Mouse (Mus musculus): Measurements from ENCODE around the gene Mgarp. TPM values are rescaled to one million over a fixed set of nuclear protein-coding genes. Genes with fewer than 3 reads are reported as not detected.
"Not testable (repeated sequence)": the region's sequence is repeated elsewhere in the genome, so short reads cannot be mapped to it uniquely, and the experiment has no call there.

The Mgarp gene
- polyA plus RNA-seq (2015; fragmentation: Nextera tagmentation; extraction: Ambion mirVana), result 4.0 and 9.6 TPM in 2 replicates

GRCm38 (mm10) chr3:51396219-51397068 lies at the start of gene Mgarp:
Gene Mgarp, minus strand, starts transcription at chr3:51396738.
- Histone ChIP-seq H3K9ac (ENCODE audit: low read depth, low read length) (peak within 1 kb of the TSS; percentile 56), H3K4me3 (ENCODE audit: low read length) (peak within 1 kb of the TSS; percentile 66), H3K27me3 (replicated peaks; ENCODE audit: control insufficient read depth, insufficient read depth, low read length) (no peaks in the 10 kb centered on the region; the same call in 1 of the 2 replicates), H3K4me1 (ENCODE audit: control insufficient read depth, insufficient read depth, low read length) (peaks cover 4% of the 10 kb centered on the region), H3K4me2 (ENCODE audit: low read depth, low read length) (peak within 1 kb of the TSS; percentile 88), H3K36me3 (ENCODE audit: control insufficient read depth, insufficient read depth, low read length) (no peaks in the 10 kb centered on the region), H3K9me3 (ENCODE audit: control insufficient read depth, low read length) (no peaks in the 10 kb centered on the region), H3K27ac (ENCODE audit: low read length) (no peak within 1 kb of the TSS; the same call in 1 of the 2 replicates)
- WGBS, result 3% methylated on average over 40 of the region's 41 CpGs
- peak; percentile 91 for ATAC-seq

DNA sequence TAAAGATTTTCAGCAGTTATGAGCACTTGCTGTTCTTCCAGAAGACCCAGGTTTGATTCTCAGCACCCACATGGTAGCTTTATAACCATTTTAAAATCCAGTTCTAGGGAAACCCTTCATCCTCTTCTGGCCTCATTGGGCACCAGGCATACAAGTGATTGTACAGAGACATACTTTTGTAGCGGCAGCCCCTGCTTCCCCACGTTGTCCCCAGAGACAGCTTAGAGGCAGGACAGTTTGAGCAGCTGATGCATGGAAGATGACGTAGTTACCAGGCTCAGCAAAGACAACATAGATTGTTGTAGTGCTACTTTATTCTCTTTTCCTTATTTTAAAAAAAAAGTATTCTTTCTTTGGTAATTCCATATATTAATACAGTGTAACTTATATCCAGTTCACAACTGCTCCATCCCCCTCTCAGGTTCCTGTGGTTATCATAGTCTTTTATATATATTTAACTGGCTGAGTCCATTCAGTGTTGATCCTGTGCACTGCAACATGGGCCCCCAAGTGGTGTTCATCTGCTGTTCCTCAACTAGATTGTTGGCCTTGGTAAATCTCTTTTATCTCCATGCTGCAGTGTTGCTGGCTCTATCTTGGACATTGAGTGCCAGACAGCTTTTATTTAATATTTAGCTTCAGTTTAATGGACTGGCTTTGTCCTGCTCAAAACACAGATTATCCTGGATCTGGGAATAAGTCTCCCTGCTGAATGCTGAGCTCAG lies 38.5 kb upstream of the Mgarp start:
- Histone ChIP-seq H3K4me2 (ENCODE audit: low read depth, low read length) (no peak overlapping the region), H3K27ac (ENCODE audit: low read length) (no peak overlapping the region), H3K9ac (ENCODE audit: low read depth, low read length) (no peak overlapping the region), H3K36me3 (ENCODE audit: control insufficient read depth, insufficient read depth, low read length) (peaks cover 4% of the 10 kb centered on the region; the same call in 1 of the 2 replicates), H3K4me1 (ENCODE audit: control insufficient read depth, insufficient read depth, low read length) (no peaks in the 10 kb centered on the region), H3K4me3 (ENCODE audit: low read length) (no peak overlapping the region), H3K9me3 (ENCODE audit: control insufficient read depth, low read length) (no peaks in the 10 kb centered on the region), H3K27me3 (replicated peaks; ENCODE audit: control insufficient read depth, insufficient read depth, low read length) (no peaks in the 10 kb centered on the region)
- ATAC-seq, result no peak
- 95% methylated on average over 3 of the region's 3 CpGs for WGBS

DNA sequence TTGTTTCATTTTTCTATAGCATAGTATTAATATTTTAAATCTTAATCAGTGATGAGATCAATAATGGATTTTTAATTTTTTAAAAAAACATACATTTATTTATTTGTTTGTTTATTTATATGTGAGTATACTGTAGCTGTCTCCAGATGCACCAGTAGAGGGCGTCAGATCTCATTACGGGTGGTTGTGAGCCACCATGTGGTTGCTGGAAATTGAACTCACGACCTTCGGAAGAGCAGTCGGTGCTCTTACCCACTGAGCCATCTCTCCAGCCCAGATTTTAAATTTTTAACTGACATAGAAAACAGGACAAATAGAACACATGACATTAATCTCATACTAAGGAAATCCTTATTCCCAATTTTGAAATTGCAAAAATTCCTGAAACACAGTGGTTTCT lies 37.8 kb upstream of the Mgarp start:
- H3K36me3 ChIP-seq (ENCODE audit: control insufficient read depth, insufficient read depth, low read length); ATAC-seq; H3K9me3 ChIP-seq (ENCODE audit: control insufficient read depth, low read length); H3K27me3 ChIP-seq (replicated peaks; ENCODE audit: control insufficient read depth, insufficient read depth, low read length); H3K9ac ChIP-seq (ENCODE audit: low read depth, low read length); H3K4me2 ChIP-seq (ENCODE audit: low read depth, low read length); H3K27ac ChIP-seq (ENCODE audit: low read length); H3K4me3 ChIP-seq (ENCODE audit: low read length); H3K4me1 ChIP-seq (ENCODE audit: control insufficient read depth, insufficient read depth, low read length): not testable (repeated sequence)
- 83% methylated on average over 5 of the region's 5 CpGs for WGBS

GRCm38 (mm10) chr3:51425394-51425793 lies 28.9 kb upstream of the Mgarp start:
- Histone ChIP-seq H3K4me2 (ENCODE audit: low read depth, low read length) (no peak overlapping the region), H3K4me3 (ENCODE audit: low read length) (no peak overlapping the region), H3K36me3 (ENCODE audit: control insufficient read depth, insufficient read depth, low read length) (no peaks in the 10 kb centered on the region), H3K27me3 (replicated peaks; ENCODE audit: control insufficient read depth, insufficient read depth, low read length) (no peaks in the 10 kb centered on the region), H3K9me3 (ENCODE audit: control insufficient read depth, low read length) (no peaks in the 10 kb centered on the region), H3K9ac (ENCODE audit: low read depth, low read length) (no peak overlapping the region), H3K27ac (ENCODE audit: low read length) (no peak overlapping the region), H3K4me1 (ENCODE audit: control insufficient read depth, insufficient read depth, low read length) (peaks cover 5% of the 10 kb centered on the region; the same call in 1 of the 2 replicates)
- no peak for ATAC-seq

- Histone ChIP-seq H3K27ac (ENCODE audit: low read length) (no peak overlapping the region), H3K4me3 (ENCODE audit: low read length) (no peak overlapping the region), H3K4me1 (ENCODE audit: control insufficient read depth, insufficient read depth, low read length) (peaks cover 19% of the 10 kb centered on the region), H3K27me3 (replicated peaks; ENCODE audit: control insufficient read depth, insufficient read depth, low read length) (no peaks in the 10 kb centered on the region), H3K9me3 (ENCODE audit: control insufficient read depth, low read length) (no peaks in the 10 kb centered on the region), H3K4me2 (ENCODE audit: low read depth, low read length) (no peak overlapping the region), H3K36me3 (ENCODE audit: control insufficient read depth, insufficient read depth, low read length) (no peaks in the 10 kb centered on the region), H3K9ac (ENCODE audit: low read depth, low read length) (no peak overlapping the region)
- ATAC-seq, result no peak
- 70% methylated on average over 3 of the region's 3 CpGs for WGBS
Measured at GRCm38 (mm10) chr3:51421921-51422320, 25.4 kb upstream of the Mgarp start.

GRCm38 (mm10) chr3:51417966-51418365 lies 21.4 kb upstream of the Mgarp start:
- no peaks in the 10 kb centered on the region for H3K27me3 ChIP-seq (replicated peaks; ENCODE audit: control insufficient read depth, insufficient read depth, low read length)
- no peak overlapping the region for H3K9ac ChIP-seq (ENCODE audit: low read depth, low read length)
- ATAC-seq, result no peak
- H3K4me2 ChIP-seq (ENCODE audit: low read depth, low read length), result peak overlapping the region; percentile 82; the same call in 1 of the 2 replicates
- H3K36me3 ChIP-seq (ENCODE audit: control insufficient read depth, insufficient read depth, low read length), result no peaks in the 10 kb centered on the region
- 67% methylated on average over 2 of the region's 2 CpGs for WGBS
- no peak overlapping the region for H3K4me3 ChIP-seq (ENCODE audit: low read length)
- no peaks in the 10 kb centered on the region for H3K9me3 ChIP-seq (ENCODE audit: control insufficient read depth, low read length)
- no peak overlapping the region for H3K27ac ChIP-seq (ENCODE audit: low read length)
- H3K4me1 ChIP-seq (ENCODE audit: control insufficient read depth, insufficient read depth, low read length), result peaks cover 22% of the 10 kb centered on the region

DNA sequence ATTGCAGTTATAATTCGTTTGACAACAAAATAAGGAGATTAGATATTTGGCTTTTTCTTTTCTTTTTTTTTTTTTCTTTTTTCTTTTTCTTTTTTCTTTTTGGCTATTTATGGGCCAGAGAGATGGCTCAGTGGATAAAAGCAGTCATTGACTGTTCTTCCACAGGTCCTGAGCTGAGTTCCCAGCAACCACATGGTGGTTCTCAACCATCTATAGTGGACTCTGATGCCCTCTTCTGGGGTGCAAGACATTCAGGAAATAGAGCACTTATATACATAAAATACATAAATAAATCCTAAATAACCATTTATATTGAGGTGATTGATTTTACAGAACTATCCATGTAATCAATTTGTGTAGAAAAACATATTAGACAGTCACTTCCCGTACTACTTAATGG lies 20.9 kb upstream of the Mgarp start:
- Histone ChIP-seq H3K36me3 (ENCODE audit: control insufficient read depth, insufficient read depth, low read length) (no peaks in the 10 kb centered on the region), H3K4me1 (ENCODE audit: control insufficient read depth, insufficient read depth, low read length) (peaks cover 22% of the 10 kb centered on the region), H3K27me3 (replicated peaks; ENCODE audit: control insufficient read depth, insufficient read depth, low read length) (no peaks in the 10 kb centered on the region), H3K4me3 (ENCODE audit: low read length) (peak overlapping the region; percentile 98), H3K27ac (ENCODE audit: low read length) (no peak overlapping the region), H3K9ac (ENCODE audit: low read depth, low read length) (no peak overlapping the region), H3K9me3 (ENCODE audit: control insufficient read depth, low read length) (no peaks in the 10 kb centered on the region), H3K4me2 (ENCODE audit: low read depth, low read length) (peak overlapping the region; percentile 82; the same call in 1 of the 2 replicates)
- ATAC-seq, result no peak
- 45% methylated on average over 2 of the region's 2 CpGs for WGBS

- Histone ChIP-seq H3K4me3 (ENCODE audit: low read length) (peak overlapping the region; percentile 98), H3K36me3 (ENCODE audit: control insufficient read depth, insufficient read depth, low read length) (no peaks in the 10 kb centered on the region), H3K9me3 (ENCODE audit: control insufficient read depth, low read length) (no peaks in the 10 kb centered on the region), H3K4me1 (ENCODE audit: control insufficient read depth, insufficient read depth, low read length) (peaks cover 22% of the 10 kb centered on the region), H3K27ac (ENCODE audit: low read length) (peak overlapping the region; percentile 95; the same call in 1 of the 2 replicates), H3K27me3 (replicated peaks; ENCODE audit: control insufficient read depth, insufficient read depth, low read length) (no peaks in the 10 kb centered on the region), H3K4me2 (ENCODE audit: low read depth, low read length) (peak overlapping the region; percentile 82), H3K9ac (ENCODE audit: low read depth, low read length) (peak overlapping the region; percentile 98)
- ATAC-seq, result no peak
- WGBS, result 7% methylated on average over 8 of the region's 8 CpGs
Measured at GRCm38 (mm10) chr3:51417135-51417458, 20.6 kb upstream of the Mgarp start.

DNA sequence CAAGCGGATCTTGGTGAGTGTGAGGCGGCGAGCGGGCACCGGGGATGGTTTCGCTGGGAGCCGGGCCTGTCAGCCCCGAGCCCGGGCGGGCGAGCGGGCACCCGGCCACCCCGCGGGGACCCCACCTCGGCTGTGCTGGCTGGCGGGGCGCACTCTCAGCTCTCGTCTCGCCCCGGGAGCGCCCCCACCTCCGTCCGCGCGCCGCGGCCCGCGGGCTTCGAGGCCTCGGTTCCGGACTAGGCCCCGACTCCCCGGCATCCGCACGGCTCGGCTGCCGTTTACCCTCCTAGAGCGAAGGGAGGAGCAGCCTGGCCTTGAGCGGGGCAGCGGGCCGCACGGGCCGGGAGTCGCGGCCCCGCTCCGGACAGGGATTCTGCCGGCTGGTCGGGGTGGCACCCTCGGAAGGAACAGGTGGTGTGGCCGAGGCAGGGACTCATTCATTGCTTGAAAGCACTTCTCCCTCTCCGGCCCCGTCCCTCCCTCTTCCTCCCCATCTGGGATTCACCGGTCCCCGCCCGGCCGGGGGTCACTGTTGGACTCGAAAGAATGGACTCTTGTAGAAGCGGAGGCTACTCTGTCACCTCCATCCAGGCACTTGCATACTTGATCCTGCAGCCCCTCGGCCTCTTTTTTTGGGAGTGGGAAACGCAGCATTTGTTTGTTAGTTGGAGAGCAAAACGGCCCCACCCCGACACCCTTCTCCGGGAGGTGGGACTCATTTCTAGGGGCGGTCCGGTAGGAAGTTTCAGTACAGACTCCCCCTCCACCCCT lies 20.0 kb upstream of the Mgarp start:
- peak overlapping the region; percentile 82 for H3K4me2 ChIP-seq (ENCODE audit: low read depth, low read length)
- under 1% methylated on average over 48 of the region's 68 CpGs for WGBS
- H3K9ac ChIP-seq (ENCODE audit: low read depth, low read length), result peak overlapping the region; percentile 98
- peak overlapping the region; percentile 98 for H3K4me3 ChIP-seq (ENCODE audit: low read length)
- peak overlapping the region; percentile 95 for H3K27ac ChIP-seq (ENCODE audit: low read length)
- no peaks in the 10 kb centered on the region for H3K36me3 ChIP-seq (ENCODE audit: control insufficient read depth, insufficient read depth, low read length)
- peak; percentile 49 for ATAC-seq
- H3K4me1 ChIP-seq (ENCODE audit: control insufficient read depth, insufficient read depth, low read length), result peaks cover 22% of the 10 kb centered on the region
- H3K27me3 ChIP-seq (replicated peaks; ENCODE audit: control insufficient read depth, insufficient read depth, low read length), result no peaks in the 10 kb centered on the region
- no peaks in the 10 kb centered on the region for H3K9me3 ChIP-seq (ENCODE audit: control insufficient read depth, low read length)

All from intestine, embryonic 16.5 days (tissue).